Mouse (Mus musculus) gastrocnemius, postnatal 36 days (tissue): Measurements from ENCODE around the gene AC131692.1. TPM values are rescaled to one million over a fixed set of nuclear protein-coding genes. Genes with fewer than 3 reads are reported as not detected.
A peak's percentile ranks its signal among the peaks of the same experiment; 100 is the strongest.
"Not testable (repeated sequence)": the region's sequence is repeated elsewhere in the genome, so short reads cannot be mapped to it uniquely, and the experiment has no call there.

Source experiments
- DNase-seq, 2 experiments: peaks; one replicate each; pipeline ENCODE4 v3.0.0; 2022
- intact Hi-C: fragments of 180-260 bp; cut with DNase I; formaldehyde crosslinking; loops from one replicate; pipeline ENCODE4 v1.15.1; 2025
- total RNA-seq, 2 experiments: library from RNA; stranded (reverse); gene quantifications; 2 replicates each; pipeline ENCODE4 v1.2.3; 2021

Gene AC131692.1
- total RNA-seq, 2 experiments from 2014 or later = not detected

GRCm38 (mm10) chr19:6113116-6113515, 18.9 kb downstream of the AC131692.1 start:
- intact Hi-C loops = no loop called here
- no peak for DNase-seq

DNA sequence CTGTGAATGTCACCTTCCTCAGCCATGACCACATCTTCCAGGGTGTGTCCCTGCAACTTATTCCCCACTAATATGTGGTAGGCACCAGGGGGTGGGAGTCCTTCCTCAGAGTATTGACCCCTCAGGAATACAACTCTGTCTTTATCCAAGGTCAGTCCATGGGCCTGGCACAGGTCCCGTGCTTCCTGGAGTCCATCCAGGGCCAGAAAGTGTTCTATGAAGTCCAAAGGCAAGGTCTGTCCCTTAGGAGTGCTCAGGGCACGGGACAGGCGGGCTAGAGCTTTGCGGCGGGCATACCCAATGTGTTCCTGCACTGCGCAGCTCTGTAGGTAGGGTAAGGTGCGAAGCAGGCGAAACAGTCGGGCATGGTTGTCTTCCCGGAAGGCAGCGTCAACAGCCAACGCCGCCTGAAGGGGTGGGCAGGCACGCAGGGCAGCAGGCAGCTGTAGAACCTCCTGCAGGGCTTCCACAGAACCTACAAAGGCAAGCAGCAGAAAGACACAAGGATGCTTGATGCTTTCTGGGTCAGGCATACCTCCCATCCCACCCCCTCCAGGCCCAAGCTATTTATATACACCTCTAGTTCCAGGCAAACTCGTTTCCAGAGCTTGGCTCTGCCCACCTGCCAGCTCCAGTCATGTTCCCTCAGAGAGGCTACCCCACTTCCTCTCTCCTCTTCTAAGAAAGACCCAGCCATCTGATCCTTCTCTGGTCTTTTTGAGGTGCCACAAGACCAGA, 22.1 kb downstream of the AC131692.1 start:
- intact Hi-C loops = loop anchor here (5.0 kb wide), 1 partner anchor 34 kb away; the partner anchor contains the start of genes Cdca5, Gm28374, Tmem262 and Zfpl1
- no peak for DNase-seq

DNA sequence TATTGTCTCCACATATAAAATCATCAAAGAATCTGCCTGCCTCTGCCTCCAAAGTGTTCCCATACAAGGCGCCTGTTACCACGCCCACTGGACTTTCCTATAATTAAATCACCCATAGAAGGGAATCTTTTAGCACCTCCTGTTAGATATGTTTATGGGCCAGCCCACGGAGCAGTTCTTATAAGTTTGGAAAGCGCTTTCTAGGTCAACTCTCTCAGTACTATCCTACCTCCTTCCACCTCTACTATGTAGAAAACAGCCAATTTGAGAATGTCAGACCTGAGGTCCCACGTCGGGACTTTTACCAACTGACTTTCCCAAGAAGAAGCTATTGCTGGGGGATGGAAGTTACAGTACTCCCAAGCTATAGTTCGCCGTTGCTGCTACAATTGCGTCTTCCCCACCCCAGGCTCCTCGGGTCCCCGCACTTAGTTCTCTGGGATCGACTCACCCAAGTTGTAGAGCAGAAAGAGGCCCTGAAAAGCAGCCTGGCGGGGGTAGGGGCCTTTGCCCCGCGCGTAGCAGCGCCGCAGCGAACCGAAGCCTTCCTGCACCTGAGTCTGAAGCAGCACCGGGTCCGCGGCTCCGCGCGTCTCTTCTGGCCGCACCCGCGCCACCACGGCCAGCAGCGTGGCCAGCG, 23.2 kb downstream of the AC131692.1 start:
- no peak for DNase-seq
- intact Hi-C loops = loop anchor here (5.0 kb wide), 1 partner anchor 35 kb away; the partner anchor contains the start of genes Cdca5, Gm28374, Tmem262 and Zfpl1

GRCm38 (mm10) chr19:6117986-6118676, 23.9 kb downstream of the AC131692.1 start, which contains the start of gene Sac3d1:
Gene Sac3d1, minus strand, starts transcription at chr19:6118650.
- peak; percentile 81 to 84 for DNase-seq
- intact Hi-C loops = loop anchor here (5.0 kb wide), 1 partner anchor 36 kb away; the partner anchor contains the start of genes Cdca5, Gm28374, Tmem262 and Zfpl1

DNA sequence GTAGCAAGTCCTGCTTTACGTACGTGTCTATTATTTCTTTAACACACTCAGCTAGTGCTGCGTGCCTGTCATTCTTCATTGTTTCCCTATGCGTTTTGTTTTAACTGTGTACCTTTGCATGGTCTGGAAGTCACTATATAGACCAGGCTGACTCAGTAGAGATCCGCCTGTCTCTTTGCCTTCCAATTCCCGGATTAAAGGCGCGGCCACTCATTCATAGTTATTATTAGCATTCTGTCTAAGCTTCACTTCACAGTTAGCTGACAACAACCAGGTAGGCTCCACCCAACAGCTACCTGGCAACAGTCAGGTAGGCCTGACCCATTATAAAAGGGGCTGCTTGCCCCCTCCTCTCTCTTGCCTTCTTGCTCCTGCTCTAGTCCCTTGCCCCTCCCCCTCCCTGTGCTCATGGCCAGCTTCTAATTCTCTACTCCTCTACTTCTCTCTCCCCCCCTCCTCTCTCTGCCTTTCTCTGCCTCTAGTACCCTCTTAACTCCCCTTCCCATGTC, 24.5 kb downstream of the AC131692.1 start:
- intact Hi-C loops = loop anchor here (5.0 kb wide), 1 partner anchor 36 kb away; the partner anchor contains the start of genes Cdca5, Gm28374, Tmem262 and Zfpl1
- no peak for DNase-seq

DNA sequence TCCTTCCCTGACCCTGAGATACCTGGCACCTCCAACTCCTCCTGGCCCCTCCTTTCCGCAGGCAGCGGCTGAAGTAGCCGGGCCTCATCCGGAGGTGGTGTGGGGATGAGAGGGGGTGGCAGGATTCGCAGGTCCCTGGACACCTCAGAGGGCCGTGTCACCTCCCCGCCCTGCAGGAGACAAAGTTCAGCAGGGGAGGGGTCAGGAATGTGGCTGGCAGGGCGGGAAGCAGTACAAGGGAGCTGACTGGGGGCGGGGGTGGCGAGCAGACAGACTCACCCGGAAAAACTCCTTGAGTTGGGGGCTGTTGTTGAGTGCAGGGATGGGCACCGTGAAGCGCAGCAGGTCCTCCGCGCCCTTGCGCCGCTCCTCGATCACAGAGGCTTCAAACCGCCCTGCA, 27.5 kb downstream of the AC131692.1 start:
- intact Hi-C loops = loop anchor here (5.0 kb wide), 1 partner anchor 154 kb away; no protein-coding TSS in a partner anchor
- DNase-seq = no peak

- no peak for DNase-seq
- intact Hi-C loops = loop anchor here (5.0 kb wide), 1 partner anchor 156 kb away; no protein-coding TSS in a partner anchor
Observed at GRCm38 (mm10) chr19:6123330-6123729, 29.1 kb downstream of the AC131692.1 start.

GRCm38 (mm10) chr19:6124898-6125297, 30.7 kb downstream of the AC131692.1 start:
- intact Hi-C loops = loop anchor here (5.0 kb wide), 1 partner anchor 158 kb away; no protein-coding TSS in a partner anchor
- DNase-seq = no peak

- intact Hi-C loops = no loop called here
- no peak for DNase-seq
Observed at GRCm38 (mm10) chr19:6126289-6126688, 32.1 kb downstream of the AC131692.1 start.

GRCm38 (mm10) chr19:6126789-6127580, 32.8 kb downstream of the AC131692.1 start:
- DNase-seq = no peak
- intact Hi-C loops = no loop called here

- intact Hi-C loops = no loop called here
Observed at GRCm38 (mm10) chr19:6127760-6128341, 33.6 kb downstream of the AC131692.1 start, which contains the start of gene Snx15. Gene Snx15, minus strand, starts transcription at chr19:6128304.

DNA sequence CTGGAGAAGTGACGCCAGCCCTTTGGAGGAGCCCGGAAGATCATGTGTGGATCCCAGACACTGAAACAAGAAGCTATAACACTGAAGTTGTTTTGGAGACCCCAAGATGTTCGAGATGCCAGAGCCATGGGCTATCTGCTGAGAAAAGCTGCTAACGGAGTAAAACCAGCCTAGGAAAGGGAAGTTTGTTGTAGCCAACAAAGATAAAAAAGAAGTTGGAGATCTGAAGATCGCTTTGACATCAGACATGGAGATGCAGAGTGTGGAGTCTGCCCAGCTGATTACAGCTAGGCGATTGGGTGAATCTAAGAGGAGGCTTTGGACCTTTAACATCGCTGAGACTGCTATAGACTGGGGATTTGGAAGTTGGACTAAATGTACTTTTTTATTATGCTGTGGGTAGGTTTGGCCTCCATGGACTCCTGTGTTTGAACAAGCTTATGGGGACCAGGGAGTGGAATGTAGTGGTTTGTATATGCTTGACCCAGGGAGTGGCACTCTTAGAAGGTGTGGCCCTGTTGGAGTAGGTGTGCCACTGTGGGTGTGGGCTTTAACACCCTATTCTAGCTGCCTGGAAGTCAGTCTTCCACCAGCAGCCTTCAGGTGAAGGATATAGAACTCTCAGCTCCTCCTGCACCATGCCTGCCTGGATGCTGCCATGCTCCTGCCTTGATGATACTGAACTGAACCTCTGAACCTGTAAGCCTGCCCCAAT, 36.4 kb downstream of the AC131692.1 start:
- intact Hi-C loops, DNase-seq: not testable (repeated sequence)

More at GRCm38 (mm10) chr19:6127760-6128341, 33.6 kb downstream of the AC131692.1 start, which contains the start of gene Snx15:
- DNase-seq = peak; percentile 93

DNA sequence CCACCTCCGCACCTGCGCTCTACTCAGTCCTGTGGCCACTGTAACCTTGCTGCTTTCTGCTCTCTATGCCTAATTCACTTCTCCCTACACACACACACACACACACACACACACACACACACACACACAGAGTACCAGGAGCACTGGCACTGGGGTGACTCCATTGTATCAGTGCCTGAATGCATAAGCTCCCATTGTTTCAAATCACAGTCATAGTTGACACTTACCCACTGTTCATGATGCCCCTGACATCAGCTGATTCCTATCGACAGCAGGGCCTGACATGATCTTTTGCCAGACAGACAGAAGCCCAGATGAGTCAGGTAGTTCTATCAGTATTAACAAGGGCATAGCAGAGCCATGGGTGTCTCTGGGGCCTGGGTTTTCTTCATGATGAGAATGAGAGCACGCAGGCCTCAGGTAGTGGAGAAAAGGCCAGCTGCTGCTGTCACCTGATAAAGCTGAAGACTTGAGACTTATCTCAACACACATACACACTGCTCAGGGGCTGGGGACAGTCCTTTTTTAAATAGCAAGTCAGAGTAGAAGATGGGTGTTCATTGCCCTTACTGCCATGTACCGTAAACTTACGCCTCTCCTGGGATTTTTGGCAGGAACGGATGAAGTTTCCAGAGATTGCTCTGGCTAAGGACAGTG, 38.1 kb downstream of the AC131692.1 start:
- intact Hi-C loops = no loop called here
- DNase-seq = peak in 1 of 2 experiments; percentile 0

GRCm38 (mm10) chr19:6133197-6133596, 39.0 kb downstream of the AC131692.1 start:
- DNase-seq, intact Hi-C loops: not testable (repeated sequence)

DNA sequence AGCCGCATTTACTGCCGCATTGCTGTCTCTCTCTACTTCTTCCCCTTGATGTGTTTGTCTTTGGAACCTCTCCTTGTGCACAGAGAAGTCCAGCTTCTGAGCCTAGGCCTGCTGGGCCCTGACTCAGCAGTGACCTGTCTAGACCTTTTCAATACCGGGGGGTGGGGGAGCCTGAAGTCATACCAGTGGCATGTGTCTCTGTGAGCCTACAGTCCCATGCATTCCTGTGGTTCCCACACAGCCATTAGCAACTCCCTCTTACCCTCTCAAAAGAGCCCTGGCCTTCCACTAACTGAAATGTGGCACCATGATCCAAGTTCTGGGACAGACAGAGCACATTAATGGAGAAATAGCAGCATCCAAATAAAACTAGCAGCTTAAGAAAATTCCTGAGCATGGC, 42.2 kb downstream of the AC131692.1 start:
- DNase-seq = no peak
- intact Hi-C loops = loop anchor here (5.0 kb wide), 1 partner anchor 171 kb away; the partner anchor contains the start of gene Cdc42bpg

DNA sequence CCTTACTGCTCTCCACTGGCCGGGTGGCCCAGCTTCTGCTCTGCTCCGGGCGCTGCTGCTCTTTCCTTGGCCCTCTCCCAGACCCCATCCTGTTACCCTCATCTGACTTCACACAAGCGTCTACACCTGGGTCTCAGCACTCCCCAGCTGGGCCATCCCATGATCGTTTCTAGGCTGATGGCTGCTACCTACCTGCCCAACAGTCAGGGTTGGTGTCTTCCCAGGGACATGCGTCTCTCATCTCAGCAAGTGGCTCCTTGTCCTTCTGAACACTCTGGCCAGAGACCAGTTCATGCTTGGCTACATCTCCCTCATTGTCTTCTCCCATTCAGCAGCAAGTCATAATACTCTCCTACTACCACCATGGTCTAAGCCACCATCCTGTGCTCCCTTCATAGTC, 45.5 kb downstream of the AC131692.1 start:
- intact Hi-C loops = loop anchor here (5.0 kb wide), 2 partner anchors 93 to 168 kb away; partner anchors contain the start of gene Cdc42bpg
- no peak for DNase-seq

- intact Hi-C loops = loop anchor here (5.0 kb wide), 1 partner anchor 92 kb away; no protein-coding TSS in a partner anchor
- no peak for DNase-seq
Observed at GRCm38 (mm10) chr19:6140374-6140677, 46.1 kb downstream of the AC131692.1 start.
